Mouse (Mus musculus): ENCODE measurements at regions not wholly inside any gene's neighbourhood (a gene's known extent, or its start where the extent isn't known, plus 50 kb on each side); places are given as distances from the start of the nearest gene placed in this dataset.

DNA sequence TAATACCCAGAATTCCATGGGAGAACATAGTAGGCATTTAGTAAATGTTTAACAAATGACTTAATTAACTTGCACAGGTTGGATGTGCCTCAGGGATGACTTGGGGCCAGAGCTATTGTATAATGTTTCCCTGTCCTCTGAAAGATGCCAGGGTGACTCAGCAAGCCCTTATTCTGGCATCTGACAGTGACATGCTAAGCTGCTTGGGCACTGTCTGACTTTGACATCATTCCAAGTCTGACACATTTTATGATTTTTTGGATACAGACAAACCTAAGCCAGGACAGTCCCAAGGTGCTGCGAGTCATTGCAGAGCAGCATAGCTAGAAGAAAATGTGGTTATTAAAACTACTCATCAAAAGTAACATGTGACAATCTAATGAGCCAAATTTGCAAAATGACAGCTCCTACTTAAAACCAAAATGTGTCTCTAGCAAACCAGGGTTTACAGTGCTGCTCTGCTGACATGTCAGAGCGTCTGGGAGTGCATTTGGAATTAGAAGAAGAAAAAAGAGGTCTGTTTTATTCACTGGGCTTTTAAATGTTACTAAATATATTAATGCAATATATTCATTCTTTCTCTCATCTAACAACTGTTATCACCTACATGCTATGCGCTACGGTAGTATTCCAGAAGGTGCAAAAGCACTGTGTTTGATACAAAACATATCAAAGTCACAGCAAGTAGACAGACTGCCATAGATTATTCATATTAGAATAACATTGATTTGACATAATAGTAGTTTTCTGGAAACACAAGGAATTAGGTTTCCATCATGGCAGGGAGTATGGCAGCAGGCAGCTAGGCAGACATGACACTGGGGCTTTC lies 64.1 kb upstream of the Klf12 start:
- DNase-seq, result no peak

DNA sequence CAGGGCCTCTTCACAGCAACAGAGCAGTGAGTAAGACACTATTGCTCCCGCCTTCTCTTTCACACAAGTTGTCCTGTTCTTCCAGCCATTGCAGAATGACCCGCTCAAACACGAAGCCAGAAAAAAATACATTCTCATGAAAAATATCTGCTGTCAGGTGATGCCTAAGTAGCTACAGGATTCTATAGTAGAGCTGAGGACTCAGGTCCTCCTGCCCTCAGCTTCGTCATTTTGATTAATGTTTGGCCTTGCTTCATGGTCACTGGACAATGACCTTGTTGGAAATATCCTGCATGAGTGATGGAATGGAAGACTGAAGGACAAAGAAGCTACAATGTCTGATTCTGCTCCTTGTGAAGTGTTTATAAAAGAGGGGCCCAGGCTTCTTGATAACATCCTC lies 52.4 kb upstream of the Klf12 start:
- DNase-seq, result no peak

Measured in thymus, postnatal 25 days (tissue).